Mouse (Mus musculus) adrenal gland, postnatal 25 days (tissue): ENCODE results near the gene Hc. TPM values are rescaled to one million over a fixed set of nuclear protein-coding genes. Genes with fewer than 3 reads are reported as not detected.
A peak's percentile ranks its signal among the peaks of the same experiment; 100 is the strongest.

Experiments
- DNase-seq: peaks from one replicate; pipeline ENCODE4 v3.0.0; 2021; ENCODE audit warnings: mixed read lengths
- total RNA-seq: library from RNA; stranded (reverse); gene quantifications from 2 replicates; pipeline ENCODE4 v1.2.3, GENCODE M21; 2021

Gene Hc
- total RNA-seq, 1 experiment from 2014 or later: not detected

DNA sequence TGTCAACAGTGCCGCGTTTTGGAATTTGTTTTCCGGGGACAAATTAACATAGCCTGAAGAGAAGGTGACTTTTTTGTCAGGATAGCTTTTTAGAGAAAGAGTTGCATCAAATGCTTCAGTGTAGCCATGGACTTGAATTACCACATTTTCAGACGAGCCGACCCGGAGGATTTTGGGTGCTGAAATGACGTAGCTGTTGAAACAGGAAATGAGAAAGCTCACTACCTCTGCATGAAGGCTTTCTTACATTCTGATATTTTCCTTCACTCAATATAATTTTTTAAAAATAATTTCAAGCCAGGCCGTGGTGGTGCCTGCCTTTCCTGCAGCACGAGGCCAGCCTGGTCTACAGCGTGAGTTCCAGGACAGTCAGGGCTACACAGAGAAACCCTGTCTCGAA, 4.0 kb downstream of the Hc start:
- no peak for DNase-seq

DNA sequence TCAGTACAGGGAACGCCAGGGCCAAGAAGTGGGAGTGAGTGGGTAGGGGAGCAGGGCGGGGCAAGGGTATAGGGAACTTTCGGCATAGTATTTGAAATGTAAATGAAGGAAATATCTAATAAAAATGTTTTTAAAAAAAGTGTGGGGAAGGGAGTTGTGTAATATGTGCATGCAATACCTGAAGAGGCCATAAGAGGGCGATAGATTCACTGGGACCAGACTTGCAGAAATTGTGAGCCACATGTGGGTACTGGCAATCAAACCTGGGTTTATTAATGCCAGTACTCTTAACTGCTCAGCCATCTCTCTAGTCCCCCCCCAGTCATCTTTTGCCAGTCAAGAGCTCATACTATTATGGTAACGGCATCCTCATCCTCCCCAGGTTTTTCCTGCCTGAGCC, 12.4 kb downstream of the Hc start:
- no peak for DNase-seq

DNA sequence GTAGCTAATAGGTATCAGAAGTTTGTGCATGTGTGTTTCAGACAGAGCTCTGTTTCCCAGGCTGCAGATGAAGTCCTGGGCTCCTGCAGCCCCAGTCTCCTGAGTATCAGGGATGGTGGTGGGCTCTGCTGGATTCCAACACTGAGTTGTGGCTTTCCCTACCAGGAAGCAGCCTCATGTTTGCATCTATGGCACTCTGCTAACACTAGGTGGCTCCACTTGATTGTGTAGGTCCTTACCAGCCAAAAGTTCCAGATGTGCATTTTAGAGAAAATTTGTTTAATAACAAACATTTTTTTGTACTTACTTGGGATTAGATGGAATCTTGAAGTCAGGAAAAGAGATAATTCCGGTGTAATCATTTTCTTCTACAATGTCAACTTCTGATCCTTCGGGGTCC, 16.3 kb downstream of the Hc start:
- DNase-seq: no peak

DNA sequence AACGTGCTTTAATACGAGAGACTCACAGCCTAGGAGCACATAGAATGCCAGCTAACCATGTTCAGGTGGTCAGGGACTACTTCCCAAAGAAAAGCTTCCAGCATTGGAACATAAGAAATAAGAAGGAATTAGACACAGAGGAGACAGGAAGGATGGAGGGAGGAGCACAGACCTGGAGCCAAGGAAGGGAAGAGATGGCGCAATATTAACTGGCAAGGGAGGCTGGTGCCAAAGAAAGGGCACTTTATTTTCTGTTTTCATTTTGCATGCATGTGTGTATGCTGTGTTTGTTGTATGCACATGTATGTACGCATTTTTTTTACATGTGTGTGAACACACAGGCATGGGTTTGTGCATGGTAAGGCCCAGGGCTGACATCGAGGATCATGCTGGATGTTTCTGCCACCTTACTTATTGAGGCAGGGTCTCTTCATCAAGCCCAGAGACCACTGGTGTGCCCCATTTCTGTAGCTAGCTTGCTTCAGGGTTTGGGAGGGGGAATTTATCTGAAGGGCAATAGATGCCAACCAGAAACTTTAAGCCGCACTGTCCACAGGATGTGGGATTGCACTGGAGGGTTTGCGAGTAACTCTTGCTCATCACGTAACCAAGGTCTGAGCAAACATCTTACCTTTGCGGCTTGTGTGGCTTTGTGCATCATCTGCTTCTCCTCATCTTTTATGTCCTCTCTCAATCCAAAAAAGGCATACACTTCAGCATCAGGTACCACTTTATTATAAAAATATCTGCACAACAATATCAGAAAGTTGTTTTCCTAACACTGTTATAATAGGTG, 22.5 kb downstream of the Hc start:
- DNase-seq: no peak

- no peak for DNase-seq
Observed at GRCm38 (mm10) chr2:35024646-35025154, 36.5 kb downstream of the Hc start.

GRCm38 (mm10) chr2:35021806-35022205, 39.4 kb downstream of the Hc start:
- no peak for DNase-seq

- no peak for DNase-seq
Observed at GRCm38 (mm10) chr2:35015861-35016260, 45.4 kb downstream of the Hc start.

GRCm38 (mm10) chr2:35011649-35012048, 49.6 kb downstream of the Hc start:
- no peak for DNase-seq

DNA sequence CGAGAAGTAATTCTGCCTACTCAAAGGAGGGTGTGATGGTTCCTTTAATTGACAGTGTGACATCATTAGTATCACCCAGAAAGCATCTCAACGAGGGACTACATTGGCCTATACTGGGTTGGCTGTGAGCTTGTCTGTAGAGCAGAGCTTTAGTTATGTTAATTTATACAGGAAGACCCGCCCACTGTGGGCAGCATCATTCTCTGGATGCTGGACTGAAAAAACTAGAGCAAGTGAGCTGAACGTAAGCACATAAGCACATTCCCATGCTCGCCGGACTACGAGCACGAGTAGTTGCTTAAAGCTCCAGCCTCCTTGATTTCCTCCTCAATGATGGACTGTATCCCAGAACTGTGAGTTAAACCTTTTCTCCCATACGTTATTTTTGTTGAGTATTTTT, 62.3 kb downstream of the Hc start:
- no peak for DNase-seq

DNA sequence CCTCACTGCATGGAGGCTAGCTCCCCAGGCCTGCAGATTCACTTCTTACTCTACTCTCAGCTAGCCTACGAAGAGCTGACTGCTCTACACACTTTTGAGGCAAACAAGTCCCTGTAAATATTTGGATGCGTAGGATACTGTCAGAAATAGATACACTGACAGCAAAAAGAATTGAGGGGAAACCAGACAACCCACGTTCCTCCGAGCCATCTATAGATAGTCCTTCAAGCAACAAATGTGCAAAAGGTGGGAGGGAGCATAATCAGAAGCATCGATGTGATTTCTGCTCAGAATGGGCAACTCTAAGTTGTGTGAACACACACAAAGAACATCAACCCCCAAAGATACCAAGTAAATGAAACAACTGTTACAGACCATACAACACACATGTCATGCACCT, 64.7 kb downstream of the Hc start:
- DNase-seq: no peak

GRCm38 (mm10) chr2:34993696-34994356, 67.4 kb downstream of the Hc start:
- DNase-seq: no peak

GRCm38 (mm10) chr2:34992729-34993695, 68.2 kb downstream of the Hc start:
- no peak for DNase-seq

DNA sequence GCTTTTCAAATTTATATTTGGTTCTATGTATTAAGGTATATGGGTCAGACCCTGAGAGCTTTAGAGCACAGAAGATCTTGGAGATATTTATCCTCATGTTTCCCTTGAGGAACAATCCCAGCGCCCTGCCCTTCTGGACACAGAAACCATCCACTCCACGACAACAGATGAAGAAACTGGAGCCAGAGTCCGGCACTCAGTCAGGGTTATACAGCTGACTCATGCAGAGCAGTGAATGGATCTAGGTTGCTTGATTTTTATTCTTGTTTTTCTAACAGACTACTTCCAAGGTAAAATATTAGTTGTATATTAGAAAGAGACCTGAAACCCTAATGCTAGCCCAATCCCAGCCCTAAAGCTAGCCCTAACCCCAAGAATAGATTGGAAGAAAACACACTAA, 69.3 kb downstream of the Hc start:
- no peak for DNase-seq

DNA sequence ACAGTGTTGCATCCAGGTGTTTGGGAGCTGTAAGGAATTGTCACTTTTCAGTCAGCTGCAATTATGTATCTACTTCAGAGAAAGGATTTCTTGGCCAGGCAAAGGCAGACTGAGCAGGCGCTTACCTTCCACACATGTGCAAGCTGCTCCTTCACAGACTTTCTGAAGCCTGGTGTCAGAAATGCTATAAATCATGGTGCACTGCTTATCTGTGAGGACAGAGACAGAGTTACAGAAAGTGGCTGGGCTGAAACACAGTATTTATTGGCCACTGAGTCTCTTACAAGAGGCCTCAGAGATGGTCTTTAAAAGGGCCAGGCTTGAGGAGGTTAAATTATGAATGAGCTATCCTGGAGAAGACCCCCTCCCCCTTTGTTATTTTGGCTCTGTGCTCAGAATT, 71.5 kb downstream of the Hc start:
- DNase-seq: no peak

DNA sequence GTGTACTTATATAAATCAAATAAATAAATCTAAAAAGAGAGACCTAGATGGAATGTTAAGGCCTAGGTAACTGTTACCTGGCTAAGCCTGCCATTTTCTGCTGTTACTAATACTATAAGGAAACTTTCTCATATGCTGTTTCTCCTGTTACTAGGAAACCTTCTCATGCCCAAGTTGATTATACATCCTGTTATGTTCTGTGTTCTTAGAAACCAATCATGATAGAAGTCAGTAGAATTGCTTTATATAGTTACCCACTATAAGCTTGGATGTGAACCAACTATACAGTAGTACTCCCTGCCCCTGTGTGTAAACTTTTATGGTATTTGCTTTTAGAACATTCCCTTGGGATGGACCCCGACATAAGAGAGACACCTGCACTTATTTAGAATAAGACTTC, 73.6 kb downstream of the Hc start:
- no peak for DNase-seq

- DNase-seq: no peak
Observed at GRCm38 (mm10) chr2:34984885-34985284, 76.4 kb downstream of the Hc start.

- DNase-seq: peak; percentile 27
Observed at GRCm38 (mm10) chr2:34982906-34983698, 78.1 kb downstream of the Hc start.

DNA sequence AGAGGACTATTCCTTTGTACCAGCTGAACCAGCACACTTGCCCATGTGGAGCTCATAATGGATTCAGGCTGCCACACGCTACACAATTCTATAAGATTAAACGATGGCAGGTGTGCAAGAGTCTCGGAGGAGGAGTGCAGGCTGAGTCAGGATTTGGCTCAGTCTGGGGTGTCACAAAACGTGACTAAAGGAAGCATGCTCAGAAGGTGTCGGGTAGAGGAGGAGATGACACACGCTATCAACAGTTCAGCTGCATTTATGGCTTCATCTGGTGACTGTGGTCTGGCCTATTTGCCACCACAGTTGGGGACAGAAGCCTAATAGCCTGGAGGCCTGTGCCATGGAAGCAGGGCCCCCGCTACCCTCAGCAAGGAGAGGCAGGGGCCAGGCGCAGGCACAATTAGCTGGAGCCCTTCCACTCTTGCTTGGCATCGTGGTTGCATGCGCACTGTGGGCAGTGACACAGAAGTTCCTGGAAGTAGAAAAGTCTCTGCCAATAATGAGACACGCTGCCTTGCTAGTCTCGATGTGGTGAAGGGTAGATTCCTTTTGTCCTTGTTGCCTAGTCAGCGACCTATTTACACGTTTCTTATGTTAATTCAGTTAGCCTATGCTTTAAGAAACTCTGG, 79.0 kb downstream of the Hc start:
- DNase-seq: no peak

DNA sequence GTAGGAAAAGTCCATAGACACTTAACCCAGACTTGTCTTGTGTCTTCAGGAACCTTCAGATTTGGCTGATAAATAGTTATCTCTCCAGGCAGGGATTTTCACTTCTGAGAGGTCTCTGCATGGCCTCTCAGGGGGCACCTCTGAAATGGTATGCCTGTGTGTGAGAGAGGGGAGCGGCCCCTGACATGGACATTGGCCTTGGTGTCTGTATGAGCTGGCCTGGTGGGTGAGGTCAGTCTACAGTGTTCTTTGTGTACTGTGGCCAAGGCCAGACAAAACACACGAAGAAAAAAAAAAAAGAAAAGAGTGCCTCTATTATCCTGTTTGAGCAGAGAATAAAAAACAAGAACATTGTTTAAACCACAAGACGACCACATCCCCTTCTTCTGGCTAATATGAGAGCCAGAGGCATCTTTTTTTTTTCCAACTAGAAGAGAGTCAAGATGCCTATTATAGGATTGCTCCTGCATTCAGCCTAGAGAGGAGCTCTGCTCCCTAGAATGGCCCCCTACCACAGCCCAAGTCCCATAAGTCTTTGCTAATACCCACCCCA, 81.7 kb downstream of the Hc start:
- no peak for DNase-seq

- DNase-seq: no peak
Observed at GRCm38 (mm10) chr2:34978226-34978625, 83.0 kb downstream of the Hc start.
